Mouse (Mus musculus): ENCODE data around the gene Zfand2a.

DNA sequence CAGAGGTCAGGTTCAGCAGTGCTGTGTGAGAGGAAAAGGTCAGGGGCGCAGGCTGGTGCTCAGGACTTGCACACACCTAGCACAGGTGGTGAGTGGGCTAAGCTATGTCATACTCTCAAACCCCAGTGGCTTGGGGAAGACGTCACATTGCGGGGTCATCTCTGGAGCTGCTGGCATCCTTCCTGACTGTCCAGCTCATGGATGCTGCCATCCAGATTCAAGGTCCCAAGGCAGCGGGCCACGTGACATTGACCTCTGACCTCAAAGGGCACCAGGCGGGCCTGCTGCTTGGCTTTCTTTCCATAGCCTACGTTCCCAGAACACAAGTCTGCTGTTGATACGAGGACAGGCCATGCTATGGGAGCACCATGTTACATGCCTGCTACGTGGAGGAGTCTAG lies 57.3 kb downstream of the Zfand2a start:
- TF ChIP-seq CTCF (IDR thresholded peaks at IDR 0.05; ENCODE audit: borderline replicate concordance, extremely low read depth, insufficient read depth, insufficient read length) (no peak), POLR2A (IDR thresholded peaks at IDR 0.05; ENCODE audit: borderline replicate concordance, extremely low read depth, insufficient read depth, insufficient read length, poor library complexity, severe bottlenecking) (no peak)
